Mouse (Mus musculus) retina, postnatal 7 days (tissue): ENCODE measurements around the gene Mb.

Experiments
- DNase-seq: peaks from one replicate; pipeline ENCODE4 v3.0.0-alpha.2; 2012; ENCODE audit warnings: low read depth, low spot score

Mb gene

DNA sequence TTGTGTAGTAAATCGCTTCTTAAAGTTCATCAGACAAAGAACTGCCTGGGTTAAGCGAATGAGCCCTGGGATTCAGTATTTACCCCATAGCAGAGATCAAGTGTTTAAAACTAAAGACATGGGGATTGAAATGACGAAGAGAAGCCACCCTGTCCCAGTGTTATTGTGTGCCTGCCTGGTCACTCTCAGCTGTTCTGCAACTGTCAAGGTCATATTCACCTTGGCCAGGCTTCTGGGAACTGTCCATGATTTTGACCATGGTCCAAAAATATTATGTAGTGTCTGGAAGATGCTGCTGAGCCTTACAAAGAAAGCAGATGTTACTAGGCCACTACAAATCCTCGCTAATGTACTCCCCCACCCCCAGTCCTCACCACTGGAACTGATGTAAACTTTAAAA lies 70.7 kb downstream of the Mb start:
- no peak for DNase-seq

DNA sequence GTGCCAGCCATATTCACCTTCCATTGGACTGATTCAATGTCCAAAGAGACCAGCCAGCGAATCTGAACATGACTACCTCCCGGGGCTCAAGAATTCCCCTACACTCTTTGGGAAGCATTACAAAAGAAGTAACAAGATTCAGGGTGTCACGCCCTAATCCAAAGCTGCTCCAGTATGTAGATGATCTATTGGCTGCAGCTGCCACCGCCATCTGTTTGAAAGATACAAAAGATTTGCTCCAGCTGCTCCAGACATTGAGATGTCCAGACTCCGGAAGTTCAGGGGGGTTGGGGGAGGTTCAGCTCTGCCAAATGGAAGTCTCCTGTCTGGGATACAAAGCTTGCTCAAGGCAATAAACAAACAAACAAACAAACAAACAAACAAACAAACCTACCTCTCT lies 73.9 kb downstream of the Mb start:
- no peak for DNase-seq

GRCm38 (mm10) chr15:76973855-76974651 lies 76.4 kb downstream of the Mb start:
- DNase-seq: peak; percentile 54

DNA sequence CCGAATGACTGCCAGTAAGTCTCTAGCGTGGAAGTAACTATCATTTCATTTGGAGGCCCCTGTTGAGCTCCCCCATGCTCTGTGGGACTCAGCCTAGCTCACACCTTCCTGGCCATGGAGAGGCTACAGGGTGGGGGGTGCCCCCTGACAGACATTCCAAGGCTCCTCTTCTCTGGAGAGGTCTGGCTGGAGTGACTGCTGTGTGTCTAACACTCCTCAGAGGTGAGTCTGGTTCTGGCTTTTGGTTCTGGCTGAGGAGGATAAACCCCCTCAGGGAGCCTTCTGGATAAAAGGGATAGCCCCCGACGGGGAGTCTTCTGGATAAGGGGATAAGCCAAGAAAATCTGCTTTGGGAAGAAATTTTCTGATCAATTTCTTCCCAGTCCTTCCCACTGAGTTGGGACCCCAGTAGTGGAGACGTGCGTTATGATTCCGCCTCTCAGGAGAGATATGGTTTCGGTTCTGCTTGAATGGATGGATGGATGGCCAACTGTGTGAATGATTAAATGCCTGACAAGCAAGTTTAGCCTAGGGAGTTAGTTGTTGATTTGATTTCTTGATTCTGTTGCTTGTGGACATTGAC lies 77.1 kb downstream of the Mb start:
- DNase-seq: no peak

DNA sequence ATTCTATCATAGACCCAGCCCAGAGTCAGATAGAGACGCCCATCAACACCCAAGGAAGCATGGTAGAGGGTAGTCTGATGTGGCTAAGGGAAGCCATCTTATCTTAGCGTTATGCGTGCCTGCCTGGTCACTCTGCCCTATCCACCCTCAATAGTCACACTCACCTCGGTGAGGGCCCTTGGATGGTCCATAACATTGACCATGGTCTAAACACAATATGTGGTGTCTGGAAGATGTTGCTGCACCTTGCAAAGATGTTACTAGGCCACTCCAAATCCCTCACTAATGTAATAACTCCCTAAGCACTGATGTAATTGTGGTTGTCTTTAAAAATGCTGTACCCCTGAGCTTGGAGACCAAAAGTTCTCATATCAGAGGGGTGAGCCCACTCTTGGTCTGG lies 77.8 kb downstream of the Mb start:
- no peak for DNase-seq
